Mouse (Mus musculus): Measurements from ENCODE around the gene Synpo2l. TPM values are rescaled to one million over a fixed set of nuclear protein-coding genes. Genes with fewer than 3 reads are reported as not detected.
A peak's percentile ranks its signal among the peaks of the same experiment; 100 is the strongest.

The Synpo2l gene
- polyA plus RNA-seq, 1 experiment from 2014 or later = 1.5 TPM

GRCm38 (mm10) chr14:20656361-20656760, 11.8 kb downstream of the Synpo2l start, which contains the start of gene Myoz1:
Myoz1 (minus strand) TSS chr14:20656540.
- no peak within 1 kb of the TSS for H3K4me3 ChIP-seq (ENCODE audit: low read depth, low read length)
- no peak within 1 kb of the TSS for H3K4me2 ChIP-seq
- no peak within 1 kb of the TSS for H3K27ac ChIP-seq (ENCODE audit: low read depth, low read length)
- WGBS = 56% methylated on average over 11 of the region's 11 CpGs
- H3K9me3 ChIP-seq (ENCODE audit: control insufficient read depth, low read length) = no peaks in the 10 kb centered on the region
- H3K4me1 ChIP-seq (replicated peaks; ENCODE audit: control insufficient read depth, insufficient read depth, low read length) = peaks cover 2% of the 10 kb centered on the region; the same call in 1 of the 2 replicates
- no peak for ATAC-seq (replicated peaks; ENCODE audit: low FRiP score)
- peak within 1 kb of the TSS; percentile 9; the same call in 1 of the 2 replicates for H3K9ac ChIP-seq (ENCODE audit: low read depth, low read length)
- no peak for DNase-seq (ENCODE audit: low spot score)
- H3K27me3 ChIP-seq (replicated peaks; ENCODE audit: control insufficient read depth, insufficient read depth, low read length) = peaks cover 3% of the 10 kb centered on the region
- H3K36me3 ChIP-seq (ENCODE audit: control insufficient read depth, insufficient read depth, low read length) = no peaks in the 10 kb centered on the region

DNA sequence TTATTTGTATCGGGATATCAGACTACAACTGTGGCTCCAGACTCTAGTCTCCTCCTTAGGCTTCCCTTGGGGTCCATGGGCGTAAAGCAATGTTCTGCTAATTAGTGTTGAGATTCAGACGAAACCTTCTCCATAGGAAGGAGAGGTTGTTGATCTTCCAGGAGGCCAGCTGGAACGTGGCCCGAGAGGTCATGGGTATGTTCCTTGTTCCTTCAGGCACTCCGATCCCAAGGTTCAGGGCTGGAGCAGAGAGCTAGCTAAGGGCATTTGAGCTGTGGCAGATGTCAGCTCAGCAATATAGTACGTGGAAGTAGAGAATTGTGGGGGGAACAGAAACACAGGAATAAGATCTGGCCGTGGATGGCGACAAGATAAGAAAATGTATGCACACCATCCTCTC, 12.4 kb downstream of the Synpo2l start:
- H3K36me3 ChIP-seq (ENCODE audit: control insufficient read depth, insufficient read depth, low read length) = no peaks in the 10 kb centered on the region
- H3K4me2 ChIP-seq = no peak overlapping the region
- H3K4me1 ChIP-seq (replicated peaks; ENCODE audit: control insufficient read depth, insufficient read depth, low read length) = no peaks in the 10 kb centered on the region
- 73% methylated on average over 9 of the region's 9 CpGs for WGBS
- no peaks in the 10 kb centered on the region for H3K9me3 ChIP-seq (ENCODE audit: control insufficient read depth, low read length)
- H3K4me3 ChIP-seq (ENCODE audit: low read depth, low read length) = no peak overlapping the region
- no peak for ATAC-seq (replicated peaks; ENCODE audit: low FRiP score)
- H3K9ac ChIP-seq (ENCODE audit: low read depth, low read length) = no peak overlapping the region
- H3K27me3 ChIP-seq (replicated peaks; ENCODE audit: control insufficient read depth, insufficient read depth, low read length) = no peaks in the 10 kb centered on the region
- no peak for DNase-seq (ENCODE audit: low spot score)
- no peak overlapping the region for H3K27ac ChIP-seq (ENCODE audit: low read depth, low read length)

GRCm38 (mm10) chr14:20654690-20655421, 13.3 kb downstream of the Synpo2l start:
- Histone ChIP-seq H3K4me2 (no peak overlapping the region), H3K4me1 (replicated peaks; ENCODE audit: control insufficient read depth, insufficient read depth, low read length) (no peaks in the 10 kb centered on the region), H3K9ac (ENCODE audit: low read depth, low read length) (no peak overlapping the region), H3K27ac (ENCODE audit: low read depth, low read length) (no peak overlapping the region), H3K27me3 (replicated peaks; ENCODE audit: control insufficient read depth, insufficient read depth, low read length) (no peaks in the 10 kb centered on the region), H3K9me3 (ENCODE audit: control insufficient read depth, low read length) (no peaks in the 10 kb centered on the region), H3K36me3 (ENCODE audit: control insufficient read depth, insufficient read depth, low read length) (no peaks in the 10 kb centered on the region), H3K4me3 (ENCODE audit: low read depth, low read length) (no peak overlapping the region)
- DNase-seq (ENCODE audit: low spot score) = no peak
- ATAC-seq (replicated peaks; ENCODE audit: low FRiP score) = no peak
- whole genome bisulfite sequencing = 65% methylated on average over 9 of the region's 9 CpGs

- 61% methylated on average over 4 of the region's 4 CpGs for WGBS
- Histone ChIP-seq H3K36me3 (ENCODE audit: control insufficient read depth, insufficient read depth, low read length) (no peaks in the 10 kb centered on the region), H3K27ac (ENCODE audit: low read depth, low read length) (no peak overlapping the region), H3K4me2 (no peak overlapping the region), H3K4me3 (ENCODE audit: low read depth, low read length) (no peak overlapping the region), H3K9ac (ENCODE audit: low read depth, low read length) (no peak overlapping the region), H3K9me3 (ENCODE audit: control insufficient read depth, low read length) (no peaks in the 10 kb centered on the region), H3K4me1 (replicated peaks; ENCODE audit: control insufficient read depth, insufficient read depth, low read length) (no peaks in the 10 kb centered on the region), H3K27me3 (replicated peaks; ENCODE audit: control insufficient read depth, insufficient read depth, low read length) (no peaks in the 10 kb centered on the region)
- DNase-seq (ENCODE audit: low spot score) (no peak), ATAC-seq (replicated peaks; ENCODE audit: low FRiP score) (no peak)
These were observed 16.4 kb downstream of the Synpo2l start for GRCm38 (mm10) chr14:20651722-20652256.

- Histone ChIP-seq H3K4me1 (replicated peaks; ENCODE audit: control insufficient read depth, insufficient read depth, low read length) (no peaks in the 10 kb centered on the region), H3K4me2 (no peak overlapping the region), H3K9me3 (ENCODE audit: control insufficient read depth, low read length) (no peaks in the 10 kb centered on the region), H3K36me3 (ENCODE audit: control insufficient read depth, insufficient read depth, low read length) (no peaks in the 10 kb centered on the region), H3K4me3 (ENCODE audit: low read depth, low read length) (no peak overlapping the region), H3K9ac (ENCODE audit: low read depth, low read length) (no peak overlapping the region), H3K27ac (ENCODE audit: low read depth, low read length) (no peak overlapping the region), H3K27me3 (replicated peaks; ENCODE audit: control insufficient read depth, insufficient read depth, low read length) (no peaks in the 10 kb centered on the region)
- DNase-seq (ENCODE audit: low spot score) (no peak), ATAC-seq (replicated peaks; ENCODE audit: low FRiP score) (no peak)
- 70% methylated on average over 2 of the region's 2 CpGs for WGBS
These were observed 17.2 kb downstream of the Synpo2l start for GRCm38 (mm10) chr14:20651000-20651399.

GRCm38 (mm10) chr14:20646381-20646780, 21.8 kb downstream of the Synpo2l start:
- Histone ChIP-seq H3K36me3 (ENCODE audit: control insufficient read depth, insufficient read depth, low read length) (no peaks in the 10 kb centered on the region), H3K27me3 (replicated peaks; ENCODE audit: control insufficient read depth, insufficient read depth, low read length) (no peaks in the 10 kb centered on the region), H3K9me3 (ENCODE audit: control insufficient read depth, low read length) (no peaks in the 10 kb centered on the region), H3K4me2 (no peak overlapping the region), H3K9ac (ENCODE audit: low read depth, low read length) (no peak overlapping the region), H3K4me1 (replicated peaks; ENCODE audit: control insufficient read depth, insufficient read depth, low read length) (0 out of 2 replicates have a peak, but pooled peaks cover 4% of the 10 kb centered on the region), H3K27ac (ENCODE audit: low read depth, low read length) (no peak overlapping the region), H3K4me3 (ENCODE audit: low read depth, low read length) (no peak overlapping the region)
- ATAC-seq (replicated peaks; ENCODE audit: low FRiP score) (0 out of 2 replicates have a peak, but pooled peaks have one; percentile 44), DNase-seq (ENCODE audit: low spot score) (no peak)

DNA sequence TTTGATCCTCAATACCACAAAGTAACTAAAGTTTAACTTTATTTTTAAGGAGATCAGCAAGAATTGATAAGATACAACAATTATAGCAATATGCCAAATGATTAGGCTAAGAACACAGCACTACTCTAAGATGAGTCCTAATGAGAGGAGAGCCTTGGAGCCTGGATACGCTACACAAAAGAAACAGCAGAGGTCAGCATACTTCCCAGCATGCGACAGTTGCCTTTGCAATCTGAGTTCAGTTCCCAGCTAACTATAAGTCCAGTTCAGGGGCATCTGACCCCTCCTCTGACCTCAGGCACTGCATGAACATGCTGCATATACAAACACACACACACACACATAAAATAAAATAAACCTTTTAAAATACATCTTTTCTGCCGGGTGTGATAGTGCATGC, 22.6 kb downstream of the Synpo2l start:
- Histone ChIP-seq H3K4me1 (replicated peaks; ENCODE audit: control insufficient read depth, insufficient read depth, low read length) (0 out of 2 replicates have a peak, but pooled peaks cover 4% of the 10 kb centered on the region), H3K9me3 (ENCODE audit: control insufficient read depth, low read length) (no peaks in the 10 kb centered on the region), H3K27me3 (replicated peaks; ENCODE audit: control insufficient read depth, insufficient read depth, low read length) (no peaks in the 10 kb centered on the region), H3K36me3 (ENCODE audit: control insufficient read depth, insufficient read depth, low read length) (no peaks in the 10 kb centered on the region), H3K27ac (ENCODE audit: low read depth, low read length) (no peak overlapping the region), H3K4me2 (no peak overlapping the region), H3K4me3 (ENCODE audit: low read depth, low read length) (no peak overlapping the region), H3K9ac (ENCODE audit: low read depth, low read length) (no peak overlapping the region)
- ATAC-seq (replicated peaks; ENCODE audit: low FRiP score) (no peak), DNase-seq (ENCODE audit: low spot score) (no peak)
- 51% methylated on average over 3 of the region's 3 CpGs for WGBS

- Histone ChIP-seq H3K27ac (ENCODE audit: low read depth, low read length) (peak overlapping the region; percentile 87), H3K27me3 (replicated peaks; ENCODE audit: control insufficient read depth, insufficient read depth, low read length) (no peaks in the 10 kb centered on the region), H3K9ac (ENCODE audit: low read depth, low read length) (peak overlapping the region; percentile 92), H3K4me1 (replicated peaks; ENCODE audit: control insufficient read depth, insufficient read depth, low read length) (peaks cover 4% of the 10 kb centered on the region; the same call in 1 of the 2 replicates), H3K36me3 (ENCODE audit: control insufficient read depth, insufficient read depth, low read length) (no peaks in the 10 kb centered on the region), H3K9me3 (ENCODE audit: control insufficient read depth, low read length) (no peaks in the 10 kb centered on the region), H3K4me2 (peak overlapping the region; percentile 86), H3K4me3 (ENCODE audit: low read depth, low read length) (peak overlapping the region; percentile 81)
- ATAC-seq (replicated peaks; ENCODE audit: low FRiP score) (no peak), DNase-seq (ENCODE audit: low spot score) (no peak)
- 17% methylated on average over 10 of the region's 10 CpGs for whole genome bisulfite sequencing
These were observed 26.7 kb downstream of the Synpo2l start for GRCm38 (mm10) chr14:20641438-20641875.
